Mouse (Mus musculus) thymus, postnatal 14 days (tissue): ENCODE data around the gene Gm20388.
A peak's percentile ranks its signal among the peaks of the same experiment; 100 is the strongest.

Experiments
- DNase-seq: peaks from one replicate; pipeline ENCODE4 v3.0.0; 2021

The Gm20388 gene

GRCm38 (mm10) chr8:121943716-121944115 lies 2033.1 kb downstream of the Gm20388 start:
- DNase-seq = no peak

- no peak for DNase-seq
Measured at GRCm38 (mm10) chr8:121944831-121945230, 2034.2 kb downstream of the Gm20388 start, which contains the start of gene Car5a. TSS of gene Car5a (minus strand) at chr8:121944904.

DNA sequence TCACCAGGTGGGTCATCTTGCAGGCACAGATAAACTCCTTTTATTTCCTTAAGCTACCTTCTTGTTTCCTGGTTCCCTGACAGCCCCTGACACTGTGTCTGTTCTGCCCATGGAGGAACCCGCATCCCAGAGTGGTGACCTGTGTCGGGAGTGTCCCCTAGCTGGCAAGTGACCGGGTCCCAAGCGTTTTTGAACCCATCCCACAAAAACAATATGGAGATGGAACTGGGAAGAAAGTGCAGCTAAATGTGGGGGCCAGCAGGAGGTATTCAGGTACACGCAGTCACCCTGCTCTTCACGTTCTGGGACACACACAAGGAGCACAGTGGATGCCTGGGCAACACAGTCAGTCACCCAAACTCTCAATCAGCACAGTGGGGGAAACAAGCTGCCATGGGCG lies 2035.7 kb downstream of the Gm20388 start:
- no peak for DNase-seq

DNA sequence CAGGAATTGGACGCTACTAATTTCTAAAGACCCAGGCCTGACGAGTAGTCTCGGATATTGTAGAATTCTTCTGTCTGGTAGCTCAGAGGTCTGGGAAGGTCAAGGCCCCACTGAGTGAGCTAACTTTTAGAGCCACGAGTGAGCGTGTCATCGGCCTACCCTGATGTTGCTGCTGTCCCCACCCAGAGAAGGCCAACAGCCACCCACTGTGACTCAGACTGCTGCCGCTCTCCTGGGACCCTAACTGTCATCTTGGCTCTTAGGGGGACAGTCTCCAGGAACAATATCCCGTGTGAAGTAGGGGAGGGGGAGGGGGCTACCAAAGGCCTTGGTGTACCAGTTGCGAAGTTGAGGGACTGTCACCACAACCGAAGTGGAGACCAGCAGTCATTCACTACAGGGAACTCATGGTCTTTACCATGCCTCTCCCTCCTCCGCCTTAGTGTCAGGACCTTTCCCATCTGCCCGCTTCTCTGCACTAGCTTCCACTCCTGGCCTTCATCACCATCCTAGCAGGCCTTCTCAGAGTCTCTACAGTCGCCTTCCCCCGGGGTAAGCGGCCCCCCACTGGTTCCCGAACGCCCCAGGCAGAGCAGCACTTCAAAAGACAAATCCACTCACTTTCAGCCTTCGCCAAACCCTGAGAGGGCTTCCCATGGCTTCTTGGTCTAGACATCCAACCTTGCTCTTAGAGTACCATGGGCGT lies 2036.6 kb downstream of the Gm20388 start:
- DNase-seq = no peak

- peak; percentile 93 for DNase-seq
Measured at GRCm38 (mm10) chr8:121947753-121948141, 2037.1 kb downstream of the Gm20388 start.

DNA sequence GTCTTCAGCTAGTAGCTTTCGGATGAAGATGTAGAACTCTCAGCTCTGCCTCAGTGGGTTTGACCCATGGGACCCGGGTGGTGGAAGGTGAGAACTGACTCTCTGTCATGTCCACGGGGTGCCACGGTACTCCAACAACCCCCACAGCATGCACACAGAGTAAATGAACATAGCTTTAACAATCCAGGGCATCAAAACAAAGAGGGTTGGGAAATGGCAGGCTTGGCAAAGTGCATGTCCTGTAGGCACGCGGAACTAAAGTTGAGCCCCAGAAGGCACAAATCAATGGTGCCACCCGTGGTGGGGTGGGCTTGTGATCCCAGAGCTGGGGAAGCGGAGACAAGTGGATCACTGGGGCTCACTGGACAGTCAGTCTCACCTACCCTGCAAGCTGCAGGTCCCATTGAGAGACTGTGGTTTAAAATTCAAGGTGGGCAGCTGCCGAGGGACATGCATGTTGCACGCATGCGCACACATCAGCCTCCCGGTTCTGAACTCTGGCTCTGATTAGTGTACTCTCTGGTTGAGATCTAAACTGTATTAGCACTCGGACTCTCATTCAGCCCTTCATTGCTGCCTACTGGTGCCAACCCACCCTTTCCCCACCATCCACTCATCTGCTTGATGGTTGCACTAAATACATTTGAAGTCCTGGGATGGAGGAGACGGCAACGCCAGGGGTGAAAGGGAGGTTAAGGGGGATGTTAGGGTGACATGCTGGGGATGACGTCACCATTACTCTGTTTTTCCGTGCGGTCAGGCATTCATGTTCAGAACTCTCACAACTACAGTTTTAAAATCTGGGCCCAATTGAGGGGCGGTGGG lies 2037.9 kb downstream of the Gm20388 start:
- DNase-seq = peak; percentile 23

DNA sequence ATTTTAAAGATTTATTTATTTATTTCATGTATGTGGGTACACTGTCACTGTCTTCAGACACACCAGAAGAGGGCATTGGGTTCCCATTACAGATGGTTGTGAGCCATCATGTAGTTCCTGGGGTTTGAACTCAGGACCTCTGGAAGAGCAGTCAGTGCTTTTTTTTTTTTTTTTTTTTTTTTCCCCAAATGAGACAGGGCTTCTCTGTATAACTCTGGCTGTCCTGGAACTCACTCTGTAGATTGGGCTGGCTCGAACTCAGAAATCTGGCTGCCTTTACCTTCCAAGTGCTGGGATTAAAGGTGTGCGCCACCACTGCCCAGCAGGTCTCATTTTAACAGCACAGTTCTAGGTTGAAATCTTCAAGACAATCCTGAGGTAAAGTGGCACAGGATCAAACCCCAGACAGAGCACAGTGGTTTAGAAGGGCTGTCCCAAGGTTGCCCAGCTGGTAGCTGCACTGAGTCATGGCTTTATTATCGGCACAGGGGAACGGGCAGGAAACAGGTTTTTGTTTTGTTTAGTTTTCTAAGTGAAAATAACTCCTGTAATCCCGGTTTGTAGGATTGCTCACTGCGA lies 2038.7 kb downstream of the Gm20388 start, which contains the start of gene Banp:
Gene Banp (plus strand): TSS at position 529 of the 579 bp plus-strand sequence.
- DNase-seq = no peak

- DNase-seq = peak; percentile 99
Measured at GRCm38 (mm10) chr8:121949941-121950748, 2039.5 kb downstream of the Gm20388 start.

- DNase-seq = peak; percentile 78
Measured at GRCm38 (mm10) chr8:121950749-121951655, 2040.4 kb downstream of the Gm20388 start.

DNA sequence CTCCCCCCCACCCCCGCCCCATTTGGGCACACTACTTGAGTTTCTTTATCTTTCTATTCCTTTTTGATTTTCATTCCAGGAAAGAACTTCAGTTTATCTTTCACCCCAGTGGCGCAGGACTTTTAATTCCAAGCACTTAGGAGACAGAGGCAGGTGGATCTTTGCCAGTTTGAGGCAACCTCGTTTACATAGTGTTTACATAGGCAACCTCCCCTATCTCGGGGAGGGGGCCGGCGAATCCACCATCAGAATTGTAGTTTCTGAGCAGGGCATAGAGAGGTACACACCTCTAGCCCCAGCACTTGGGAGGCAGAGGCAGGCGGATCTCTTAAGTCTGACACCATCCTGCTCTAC lies 2041.0 kb downstream of the Gm20388 start:
- DNase-seq = no peak

DNA sequence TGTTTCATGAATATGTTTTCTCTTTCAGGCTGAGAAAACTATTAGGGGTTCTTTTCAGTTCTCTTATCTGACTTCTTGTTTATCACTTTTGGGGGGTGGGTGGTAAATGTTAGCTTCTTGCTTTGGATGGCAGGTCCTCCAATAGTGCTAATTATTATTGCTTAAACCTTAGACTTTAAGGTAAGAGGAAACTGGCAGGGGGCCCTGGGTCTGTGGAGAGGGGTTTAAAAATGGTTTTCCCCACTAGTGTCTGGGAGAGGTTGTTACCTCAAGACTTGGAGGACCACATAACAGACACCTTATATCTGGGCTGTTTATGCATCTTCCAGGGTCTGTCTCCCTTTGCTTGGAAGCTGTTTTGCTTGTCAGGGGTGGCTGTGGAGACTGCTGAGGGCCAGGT lies 2041.5 kb downstream of the Gm20388 start:
- no peak for DNase-seq

DNA sequence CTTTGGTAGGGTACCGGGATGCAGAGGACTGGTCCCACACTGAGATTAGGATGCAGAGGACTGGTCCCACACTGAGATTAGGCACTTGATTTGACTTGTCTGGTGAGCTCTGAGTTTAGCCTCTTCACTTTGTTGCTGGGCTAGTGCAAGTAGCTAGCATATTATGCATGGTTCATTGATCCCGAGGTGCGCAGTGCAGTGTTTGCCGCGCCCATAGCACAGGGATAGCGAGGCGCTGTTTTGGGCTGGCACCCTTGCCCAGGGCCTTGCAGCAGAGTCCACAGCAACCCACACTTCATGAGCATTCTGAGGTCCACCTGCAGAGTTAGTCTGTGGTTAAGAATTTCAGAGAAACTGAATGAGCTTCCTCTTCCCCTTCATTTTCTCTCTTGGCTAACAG lies 2042.2 kb downstream of the Gm20388 start:
- DNase-seq = no peak

- no peak for DNase-seq
Measured at GRCm38 (mm10) chr8:121953821-121954545, 2043.3 kb downstream of the Gm20388 start.

- DNase-seq = no peak
Measured at GRCm38 (mm10) chr8:121954981-121955555, 2044.4 kb downstream of the Gm20388 start.

DNA sequence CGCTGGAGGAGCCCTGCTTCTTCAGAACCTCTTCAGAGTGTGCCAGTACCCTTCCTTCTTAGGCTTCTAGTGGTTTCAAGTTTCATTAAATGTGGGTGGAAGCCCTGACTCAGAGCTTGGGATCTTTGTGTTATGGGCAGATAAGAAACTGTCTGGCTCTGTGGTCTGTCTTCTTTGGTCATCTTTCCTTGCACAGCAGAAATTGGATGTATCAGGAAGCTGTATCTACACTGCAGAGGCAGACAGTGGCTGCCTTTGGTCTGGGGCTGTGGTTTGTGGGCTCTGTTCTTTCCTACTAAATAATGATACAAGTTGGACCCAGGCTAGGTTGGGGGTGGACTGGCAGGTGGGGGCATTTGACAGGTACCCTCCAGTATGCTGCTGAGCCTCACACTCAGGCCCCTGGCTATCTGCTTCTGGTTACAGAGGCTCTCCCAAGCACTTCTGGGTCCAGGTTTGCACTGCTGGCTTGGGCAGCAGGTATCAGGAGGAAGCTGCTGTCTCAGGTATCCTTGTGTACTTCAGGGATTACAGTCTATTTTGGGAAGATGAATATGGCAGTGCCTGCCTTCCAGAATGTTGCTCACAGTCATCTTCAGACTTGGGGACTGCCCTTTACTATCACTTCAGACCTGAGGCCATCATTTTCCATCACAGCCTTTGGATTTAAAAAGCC lies 2045.3 kb downstream of the Gm20388 start:
- no peak for DNase-seq

GRCm38 (mm10) chr8:121958395-121958794 lies 2047.8 kb downstream of the Gm20388 start:
- DNase-seq = no peak

DNA sequence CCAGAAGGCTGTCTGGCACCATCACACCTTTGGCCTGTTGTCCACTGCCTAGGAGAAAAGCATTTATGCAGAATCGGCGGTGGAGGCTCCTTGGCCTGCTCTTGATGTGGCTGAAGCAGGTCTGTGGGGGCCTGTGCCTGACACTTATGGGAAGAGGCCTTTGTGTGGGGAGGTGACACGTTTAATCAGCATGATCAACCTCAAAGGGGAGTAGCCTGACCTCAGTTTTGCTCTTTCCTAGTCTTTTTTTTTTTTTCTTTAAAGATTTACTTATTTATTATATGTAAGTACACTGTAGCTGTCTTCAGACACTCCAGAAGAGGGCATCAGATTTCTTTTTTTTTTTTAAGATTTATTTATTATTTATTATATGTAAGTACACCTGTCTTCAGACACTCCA lies 2052.3 kb downstream of the Gm20388 start:
- DNase-seq = no peak

DNA sequence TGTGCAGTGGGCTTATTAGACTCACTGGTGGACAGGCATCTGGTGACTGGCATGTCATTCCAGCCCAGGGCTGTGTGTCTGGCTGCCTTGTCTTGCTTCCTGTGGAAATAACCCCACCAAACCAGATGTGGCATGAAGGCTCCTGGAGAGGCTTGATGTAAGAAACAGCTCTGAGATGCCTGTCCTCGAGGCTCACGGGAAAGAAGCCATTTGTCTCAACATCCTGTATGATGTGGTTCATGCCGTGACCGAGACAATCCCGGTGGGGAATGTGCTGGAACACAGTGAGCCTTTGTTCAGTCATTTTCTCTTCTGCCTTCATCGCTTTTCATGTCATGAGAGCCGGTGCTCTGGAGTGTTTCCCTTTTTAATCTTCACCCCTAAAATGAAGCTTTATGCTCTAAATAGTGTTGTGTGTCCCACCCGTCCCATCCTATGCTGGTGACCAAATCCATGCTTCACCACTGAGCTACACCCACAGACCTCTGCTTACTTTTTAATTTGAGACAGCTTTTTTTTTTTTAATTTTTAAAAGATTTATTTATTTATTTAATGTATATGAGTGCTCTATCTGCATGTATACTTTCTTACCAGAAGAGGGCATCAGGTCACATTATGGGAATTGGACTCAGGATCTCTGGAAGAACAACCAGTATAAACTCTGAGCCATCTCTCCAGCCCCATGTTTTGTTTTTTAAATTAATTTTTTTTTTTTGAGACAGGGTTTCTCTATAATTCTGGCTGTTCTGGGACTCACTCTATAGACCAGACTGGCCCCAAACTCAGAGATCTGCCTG lies 2054.3 kb downstream of the Gm20388 start:
- DNase-seq = no peak

GRCm38 (mm10) chr8:121966110-121966509 lies 2055.5 kb downstream of the Gm20388 start:
- DNase-seq = no peak
